Mouse (Mus musculus): ENCODE measurements around the gene Bahd1.

- TF ChIP-seq CTCF (IDR thresholded peaks at IDR 0.05; ENCODE audit: low read depth) (no peak), EP300 (IDR thresholded peaks at IDR 0.05; ENCODE audit: low read depth) (no peak)
Measured at GRCm38 (mm10) chr2:118887440-118887839, 12.7 kb upstream of the Bahd1 start.

All from heart, postnatal 0 days (tissue).